Mouse (Mus musculus) testis, postnatal 10 days (tissue): ENCODE measurements at regions not wholly inside any gene's neighbourhood (a gene's known extent, or its start where the extent isn't known, plus 50 kb on each side); places are given as distances from the start of the nearest gene placed in this dataset.

Source experiments
- DNase-seq: peaks from one replicate; pipeline ENCODE4 v3.0.0; 2021; ENCODE audit warnings: low spot score

GRCm38 (mm10) chr8:11979056-11979455 lies 138.8 kb downstream of the Tex29 start:
- DNase-seq, result no peak

GRCm38 (mm10) chr8:11981458-11981857 lies 141.2 kb downstream of the Tex29 start:
- no peak for DNase-seq

- no peak for DNase-seq
These were observed 149.8 kb downstream of the Tex29 start for GRCm38 (mm10) chr8:11990024-11990423.

- DNase-seq, result peak; percentile 78
These were observed 159.6 kb downstream of the Tex29 start for GRCm38 (mm10) chr8:11999736-12000458.

GRCm38 (mm10) chr8:12000459-12000789 lies 160.2 kb downstream of the Tex29 start:
- DNase-seq, result no peak

GRCm38 (mm10) chr8:12004241-12004640 lies 164.0 kb downstream of the Tex29 start:
- DNase-seq, result no peak

GRCm38 (mm10) chr8:12012769-12013168 lies 172.5 kb downstream of the Tex29 start:
- no peak for DNase-seq

- no peak for DNase-seq
These were observed 177.5 kb downstream of the Tex29 start for GRCm38 (mm10) chr8:12017750-12018149.

GRCm38 (mm10) chr8:12019272-12019671 lies 179.0 kb downstream of the Tex29 start:
- DNase-seq, result no peak

- no peak for DNase-seq
These were observed 183.6 kb downstream of the Tex29 start for GRCm38 (mm10) chr8:12023669-12024390.

GRCm38 (mm10) chr8:12030363-12031116 lies 190.3 kb downstream of the Tex29 start:
- DNase-seq, result no peak

- DNase-seq, result no peak
These were observed 191.5 kb downstream of the Tex29 start for GRCm38 (mm10) chr8:12031796-12032195.

- DNase-seq, result no peak
These were observed 192.1 kb downstream of the Tex29 start for GRCm38 (mm10) chr8:12032386-12032785.

GRCm38 (mm10) chr8:12036349-12036748 lies 196.1 kb downstream of the Tex29 start:
- no peak for DNase-seq

GRCm38 (mm10) chr8:12040924-12041323 lies 200.7 kb downstream of the Tex29 start:
- no peak for DNase-seq

GRCm38 (mm10) chr8:12041662-12042061 lies 201.4 kb downstream of the Tex29 start:
- no peak for DNase-seq

GRCm38 (mm10) chr8:12050841-12051240 lies 210.6 kb downstream of the Tex29 start:
- DNase-seq, result no peak

- no peak for DNase-seq
These were observed 211.1 kb downstream of the Tex29 start for GRCm38 (mm10) chr8:12051357-12051756.

GRCm38 (mm10) chr8:12055931-12056330 lies 215.7 kb downstream of the Tex29 start:
- DNase-seq, result no peak

GRCm38 (mm10) chr8:12061237-12061636 lies 217.4 kb upstream of the A230072I06Rik start:
- DNase-seq, result no peak

GRCm38 (mm10) chr8:12062710-12063109 lies 215.9 kb upstream of the A230072I06Rik start:
- DNase-seq, result no peak

- no peak for DNase-seq
These were observed 214.0 kb upstream of the A230072I06Rik start for GRCm38 (mm10) chr8:12064664-12065063.

- DNase-seq, result no peak
These were observed 212.2 kb upstream of the A230072I06Rik start for GRCm38 (mm10) chr8:12066454-12066853.
